Mouse (Mus musculus): ENCODE results near the gene Klrb1c.
"Not testable (repeated sequence)": the region's sequence is repeated elsewhere in the genome, so short reads cannot be mapped to it uniquely, and the experiment has no call there.

Klrb1c gene

DNA sequence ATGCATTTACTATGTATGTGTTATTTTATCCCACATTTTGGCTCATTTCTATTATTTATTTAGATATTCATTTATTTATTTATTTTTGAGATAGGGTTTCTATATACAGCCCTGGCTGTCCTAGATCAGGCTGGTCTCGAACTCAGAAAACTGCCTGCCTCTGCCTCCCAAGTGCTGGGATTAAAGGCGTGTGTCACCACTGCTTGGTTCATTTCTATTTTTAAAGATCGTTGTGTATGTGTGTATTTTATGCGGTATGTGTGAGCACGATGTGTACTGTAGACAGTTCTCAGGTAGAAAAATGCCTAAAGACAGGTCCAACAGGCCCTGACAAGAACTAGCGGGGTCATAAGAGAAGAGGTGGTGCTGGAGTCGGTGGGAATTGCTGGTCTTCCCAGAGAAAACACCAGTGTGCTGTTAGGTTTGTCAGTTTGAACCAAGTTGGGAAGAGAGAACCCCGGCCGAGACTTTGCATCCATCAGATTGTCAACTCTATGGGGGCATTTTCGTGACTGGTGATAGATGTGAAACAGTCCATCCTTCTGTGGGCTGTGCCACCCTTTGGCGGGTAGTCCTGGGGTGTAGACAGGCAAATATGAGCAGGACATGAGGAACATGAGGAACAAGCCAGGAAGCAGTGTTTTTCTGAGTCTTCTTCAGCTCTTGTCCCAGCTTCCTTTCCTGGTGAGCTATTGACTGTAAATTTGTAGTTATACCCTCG, 8.3 kb upstream of the Klrb1c start:
- no peak for DNase-seq

DNA sequence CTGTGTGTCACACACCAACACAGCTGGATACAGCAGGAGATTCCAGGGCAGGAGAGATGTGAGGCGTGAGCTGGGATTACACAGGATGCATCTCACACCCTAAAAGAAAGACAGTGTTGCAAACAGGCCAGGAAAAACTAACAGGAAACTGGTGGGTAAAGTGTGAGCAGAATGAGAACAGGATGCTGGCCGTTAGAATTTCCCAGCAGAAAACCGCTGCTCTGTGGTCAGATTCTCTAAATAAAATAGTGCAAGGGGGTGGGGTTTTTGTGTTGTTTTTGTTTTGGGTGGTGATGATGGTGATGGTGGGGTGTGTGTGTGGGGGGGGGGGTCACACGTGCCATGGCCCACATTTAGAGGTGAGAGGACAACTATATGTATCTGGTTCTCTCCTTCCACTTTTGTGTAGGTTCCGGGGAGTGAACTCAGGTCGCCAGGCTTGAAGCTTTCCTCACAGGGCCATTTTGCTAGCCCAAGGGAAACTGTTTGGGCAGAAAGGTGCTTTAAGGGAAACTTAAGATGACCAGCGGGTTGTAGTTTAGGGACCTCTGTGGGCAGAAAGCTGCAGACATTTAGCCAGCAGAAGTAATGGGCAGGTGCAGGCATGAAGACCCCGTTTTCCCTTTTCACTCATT, 7.4 kb upstream of the Klrb1c start:
- DNase-seq = no peak

DNA sequence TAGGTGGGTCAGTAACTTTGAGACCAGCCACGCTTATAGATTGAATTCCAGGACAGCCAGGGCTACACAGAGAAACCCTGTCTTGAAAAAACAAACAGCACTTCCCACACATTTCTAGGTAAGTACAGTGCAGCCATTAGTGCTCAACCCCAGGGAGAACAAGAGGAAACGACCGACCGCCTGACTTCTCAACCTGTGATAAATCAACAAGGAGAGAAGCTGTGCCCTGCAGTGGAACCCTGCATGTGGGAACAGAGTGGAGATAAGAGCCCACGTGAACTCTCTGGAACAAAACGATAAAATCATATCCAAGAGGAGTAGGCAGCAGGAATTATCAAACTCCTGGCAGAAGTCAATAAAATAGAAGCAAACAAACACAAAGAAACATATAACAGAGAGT, 4.7 kb upstream of the Klrb1c start:
- no peak for DNase-seq

DNA sequence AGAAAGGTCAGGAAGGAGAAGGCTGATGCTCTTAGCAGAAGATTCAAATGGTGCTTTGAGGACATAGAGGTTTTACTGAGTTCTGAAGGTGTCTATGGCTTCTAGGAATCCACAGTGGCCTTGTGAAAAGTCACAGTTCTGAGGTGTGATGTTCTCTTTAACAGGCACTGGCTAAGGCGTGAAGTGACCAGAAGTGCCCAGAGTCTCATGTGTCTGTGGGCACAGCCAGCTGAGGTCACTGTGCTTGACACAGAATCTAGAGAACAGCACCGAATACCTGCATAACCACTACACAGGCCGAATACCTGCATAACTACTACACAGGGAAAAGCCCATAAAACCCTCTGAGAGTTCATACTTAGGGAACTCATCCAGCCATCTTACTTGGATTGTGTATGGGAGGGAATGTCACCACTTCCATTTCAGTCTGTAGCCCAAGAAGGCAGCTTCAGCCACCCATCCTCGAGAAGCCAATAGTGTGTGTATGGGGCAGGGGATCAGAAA, 1.5 kb upstream of the Klrb1c start:
- DNase-seq = not testable (repeated sequence)

DNA sequence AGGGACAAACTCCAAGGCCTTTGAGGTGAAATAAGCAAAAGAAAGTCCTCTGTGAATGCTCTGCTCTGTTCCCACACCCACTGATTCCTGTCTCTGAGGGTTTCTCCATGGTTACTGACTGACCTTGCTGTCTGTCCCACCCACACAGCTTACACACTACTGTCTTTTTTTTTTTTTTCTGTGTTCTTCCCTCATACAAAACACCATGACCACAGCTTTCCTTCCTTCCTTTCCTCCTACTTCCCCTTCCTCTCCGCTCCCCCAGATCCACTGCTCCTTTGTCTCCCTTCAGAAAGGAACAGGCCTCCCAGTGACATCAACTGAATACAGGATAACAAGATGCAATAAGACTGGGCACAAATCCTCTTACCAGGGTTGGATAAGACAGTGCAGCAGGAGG, 498 bp downstream of the Klrb1c start:
- no peak for DNase-seq

DNA sequence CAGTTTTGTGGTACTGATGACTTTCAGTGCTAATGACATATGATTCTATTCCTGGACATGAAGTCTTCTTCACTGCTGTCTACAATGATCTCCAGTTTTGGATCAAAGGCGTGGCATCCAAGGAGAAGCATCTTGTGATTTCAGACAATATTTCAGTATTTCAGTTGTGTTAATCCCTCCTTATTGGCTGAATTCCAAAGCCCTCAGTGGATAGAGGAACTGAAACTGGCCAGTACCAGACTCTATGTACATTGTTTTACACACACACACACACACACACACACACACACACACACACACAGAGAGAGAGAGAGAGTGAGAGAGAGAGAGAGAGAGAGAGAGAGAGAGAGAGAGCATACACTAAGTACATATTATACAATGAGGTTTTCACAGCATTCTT, 2.6 kb downstream of the Klrb1c start:
- DNase-seq = not testable (repeated sequence)

DNA sequence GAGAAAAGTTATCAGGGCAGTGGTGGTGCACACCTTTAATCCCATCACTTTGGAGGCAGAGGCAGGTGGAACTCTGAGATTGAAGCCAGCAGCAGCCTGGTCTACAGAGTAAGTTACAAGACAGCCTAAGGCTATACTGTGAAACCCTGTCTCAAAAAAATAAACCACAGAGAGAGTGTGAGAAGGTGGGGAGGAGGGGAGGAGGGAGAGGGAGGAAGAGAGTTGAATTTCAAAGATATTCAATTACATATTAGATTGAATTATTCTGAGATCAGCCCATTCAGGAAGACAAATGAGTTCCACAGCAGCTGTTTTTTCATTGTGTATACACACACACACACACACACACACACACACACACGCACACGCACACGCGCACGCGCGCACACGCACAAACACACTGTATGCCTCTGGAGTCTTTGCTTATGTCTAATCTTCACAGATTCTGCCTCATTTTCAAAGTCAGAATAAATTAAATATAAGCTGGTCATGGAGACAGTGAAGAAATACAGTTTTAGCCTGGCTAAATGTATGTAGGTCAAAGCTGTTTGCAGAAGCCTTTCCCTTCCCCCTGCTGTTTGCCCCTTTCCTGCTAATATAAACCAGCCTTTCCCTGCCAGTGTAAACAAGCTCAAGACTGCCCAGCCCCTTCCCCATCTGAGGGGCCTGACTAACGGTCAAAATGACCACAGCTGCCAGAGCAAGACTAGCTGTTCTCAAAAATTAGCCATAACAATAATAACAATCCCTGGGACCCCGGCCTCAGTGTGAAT, 19.3 kb downstream of the Klrb1c start:
- no peak for DNase-seq

DNA sequence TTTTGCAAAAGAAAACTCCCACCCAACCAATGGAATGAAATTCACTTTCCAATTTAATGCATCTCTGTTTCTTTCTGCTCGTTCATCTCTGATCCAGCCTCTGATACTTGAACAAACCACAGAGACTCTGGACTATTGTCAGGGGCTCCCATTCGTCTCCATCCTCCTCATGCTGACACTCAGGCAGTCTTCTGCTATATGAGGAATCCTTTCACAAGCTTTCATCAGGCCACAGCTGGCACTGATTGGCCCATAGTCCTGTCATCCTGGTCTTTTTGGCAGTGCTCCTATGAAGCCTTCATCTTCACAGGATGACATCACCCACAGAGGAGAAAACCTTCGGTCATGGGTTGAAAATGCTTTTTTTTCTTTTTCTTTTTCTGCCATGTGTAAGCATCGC, 21.0 kb downstream of the Klrb1c start:
- DNase-seq = no peak

DNA sequence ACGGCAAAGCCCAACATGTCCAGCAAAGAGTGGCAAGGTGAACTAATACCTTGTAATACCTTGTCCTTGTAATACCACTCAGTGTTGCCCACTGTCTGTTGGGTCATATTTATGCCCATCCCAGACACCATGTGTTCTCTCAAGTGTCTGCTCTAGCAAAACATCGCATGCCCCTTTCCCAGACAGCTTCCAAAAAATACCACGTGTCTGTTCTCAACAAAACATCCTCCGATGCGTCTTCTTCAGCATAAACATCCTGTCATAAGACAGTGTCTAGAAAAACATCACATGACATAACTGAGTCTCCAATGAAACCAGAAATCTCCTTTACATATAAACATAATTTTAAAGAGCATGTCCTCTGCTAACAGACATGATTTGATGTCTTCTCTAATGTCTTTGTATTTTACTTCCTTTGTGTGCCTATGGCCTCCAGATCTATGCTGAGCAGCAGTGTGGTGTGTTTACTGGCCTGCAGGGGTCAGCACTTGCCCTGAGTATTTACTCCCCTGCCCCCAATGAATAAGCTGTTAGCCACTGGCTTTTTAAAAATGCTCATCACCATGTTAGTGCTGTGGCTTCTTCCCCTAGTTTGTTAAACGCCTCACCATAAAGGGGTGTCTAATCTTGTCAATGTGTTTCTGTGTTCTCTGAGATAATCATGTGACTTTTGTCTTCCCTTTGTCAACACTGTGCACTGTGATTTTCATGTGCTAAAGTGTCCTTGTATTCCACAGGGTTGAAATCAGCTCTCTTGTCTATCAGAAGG, 22.3 kb downstream of the Klrb1c start:
- DNase-seq = peak; percentile 47 to 49

DNA sequence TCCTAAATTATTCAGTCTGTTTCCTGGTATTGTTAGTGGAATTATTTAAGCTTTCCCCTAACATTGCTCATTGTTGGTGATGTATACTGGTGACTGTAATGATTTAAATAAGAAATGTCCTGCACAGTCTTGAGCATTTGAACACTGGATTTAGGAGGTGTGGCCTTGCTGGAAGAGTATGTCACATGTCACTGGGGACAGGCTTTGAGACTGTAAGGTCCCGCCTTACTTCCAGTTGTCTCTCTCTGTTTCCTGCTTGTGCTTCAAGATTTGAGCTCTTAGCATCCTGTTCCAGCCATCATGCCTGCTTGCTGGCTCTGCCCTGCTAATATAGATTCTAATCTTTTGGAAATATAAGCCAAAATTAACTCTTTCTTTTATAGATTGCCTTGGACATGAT, 23.8 kb downstream of the Klrb1c start:
- DNase-seq = no peak

DNA sequence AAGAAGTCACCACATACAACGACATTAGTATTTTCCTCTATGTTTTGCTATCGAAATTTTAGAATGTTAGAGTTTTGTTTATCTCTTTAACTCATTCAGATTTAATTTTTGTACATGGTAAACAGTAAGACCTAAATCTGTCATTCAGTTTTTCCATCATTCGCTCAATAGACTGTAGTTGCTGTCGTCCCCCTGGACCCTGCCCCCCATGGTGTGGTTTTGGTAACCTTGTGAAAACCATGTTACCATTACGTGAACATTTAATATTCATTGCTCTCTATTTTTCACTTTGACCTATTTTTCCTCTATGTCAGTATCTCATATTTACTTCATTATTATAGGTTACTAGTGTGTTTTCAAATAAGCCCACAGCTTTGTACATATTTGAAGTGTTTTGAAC, 24.4 kb downstream of the Klrb1c start:
- no peak for DNase-seq

DNA sequence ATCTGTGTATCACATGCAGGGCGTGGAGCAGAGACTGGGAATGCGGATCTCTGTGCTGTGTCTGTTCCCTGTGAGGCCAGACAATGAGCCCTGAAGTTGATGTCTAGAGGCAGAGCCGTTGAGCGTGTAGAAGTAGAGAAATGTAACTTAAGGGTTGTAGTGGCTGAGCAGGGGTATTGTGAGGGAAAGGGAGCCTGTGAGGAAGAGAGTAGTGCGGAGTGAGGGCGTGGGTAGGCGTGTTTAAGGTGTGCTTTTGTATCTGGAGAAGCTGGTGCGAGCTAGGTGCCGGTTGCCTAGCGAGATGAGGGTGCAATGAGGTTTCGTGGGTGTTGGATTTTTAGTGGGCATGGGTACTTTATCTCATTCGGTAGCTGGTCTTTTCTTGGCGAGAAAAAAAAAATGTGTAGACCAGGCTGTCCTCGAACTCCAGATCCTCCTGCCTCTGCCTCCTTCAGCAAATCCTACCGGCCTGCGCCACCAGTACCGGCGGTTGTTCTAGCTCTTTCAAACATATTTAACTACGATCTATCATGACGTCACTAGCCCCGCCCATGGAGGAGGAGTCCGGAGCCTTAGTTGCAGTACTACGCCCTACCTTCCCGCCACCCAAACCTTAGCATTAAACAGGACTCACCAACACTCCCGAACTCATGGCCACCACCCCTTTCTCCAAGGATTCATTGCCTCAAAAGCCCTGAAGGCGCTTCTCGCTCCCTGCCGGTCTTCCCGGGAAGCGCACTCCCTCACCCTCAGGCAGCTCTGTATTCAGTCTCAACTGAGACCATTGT, 25.1 kb downstream of the Klrb1c start:
- peak; percentile 92 to 96 for DNase-seq

DNA sequence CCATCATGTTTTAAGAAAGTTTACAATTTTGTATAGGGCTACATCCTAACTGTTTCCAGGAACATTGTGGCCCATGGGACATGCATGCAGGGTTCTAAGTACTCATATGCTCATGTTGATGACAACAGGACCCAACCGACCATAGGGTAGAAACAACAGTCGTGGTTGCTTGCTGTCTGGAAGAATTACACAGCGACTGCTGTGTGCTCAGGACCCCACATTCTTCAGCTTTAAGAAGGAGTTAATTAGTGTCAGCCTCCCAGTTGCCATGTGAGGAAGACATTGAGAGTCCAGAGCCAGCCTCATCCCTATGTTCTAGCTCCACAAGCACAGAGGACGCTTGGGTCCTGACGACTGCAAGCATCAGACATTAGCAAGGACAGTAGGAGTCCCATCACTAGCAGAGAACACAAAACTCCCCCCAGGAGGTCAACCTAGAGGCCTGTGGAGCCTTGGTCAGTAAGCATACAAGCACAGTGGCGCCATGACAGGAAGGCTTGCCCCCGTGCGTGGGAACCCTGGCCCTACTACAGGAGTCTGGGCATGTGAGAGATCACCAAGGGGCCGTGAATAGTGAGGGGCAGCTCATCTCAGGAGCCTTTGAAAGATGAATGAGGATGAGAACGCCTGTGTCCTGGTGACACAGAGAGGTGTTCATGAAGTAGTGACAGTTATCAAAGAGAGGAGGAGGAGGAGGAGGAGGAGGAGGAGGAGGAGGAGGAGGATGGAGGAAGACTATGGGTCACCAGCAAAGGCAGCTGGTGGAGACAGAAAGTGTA, 25.9 kb downstream of the Klrb1c start:
- DNase-seq = peak in 1 of 2 experiments; percentile 30

DNA sequence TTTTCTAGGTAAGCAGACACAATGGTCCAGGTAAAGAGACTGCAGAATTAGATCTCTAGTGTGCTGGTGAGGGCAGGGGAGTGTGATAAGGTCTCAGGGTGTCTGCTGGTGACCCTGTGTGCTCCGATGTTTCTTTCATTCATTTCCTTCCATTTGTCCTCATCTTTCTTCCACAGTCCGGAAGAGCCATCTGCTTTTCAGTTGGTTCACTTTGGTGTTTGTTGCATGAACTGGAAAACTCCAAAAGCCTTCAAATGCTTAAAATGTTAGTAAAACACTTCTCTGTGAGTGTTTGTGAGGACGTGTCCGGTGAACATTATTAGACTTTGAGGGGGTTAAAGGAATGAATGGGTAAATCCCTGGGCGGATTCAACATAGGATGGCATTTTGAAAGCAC, 27.9 kb downstream of the Klrb1c start:
- DNase-seq = peak in 1 of 2 experiments; percentile 14

DNA sequence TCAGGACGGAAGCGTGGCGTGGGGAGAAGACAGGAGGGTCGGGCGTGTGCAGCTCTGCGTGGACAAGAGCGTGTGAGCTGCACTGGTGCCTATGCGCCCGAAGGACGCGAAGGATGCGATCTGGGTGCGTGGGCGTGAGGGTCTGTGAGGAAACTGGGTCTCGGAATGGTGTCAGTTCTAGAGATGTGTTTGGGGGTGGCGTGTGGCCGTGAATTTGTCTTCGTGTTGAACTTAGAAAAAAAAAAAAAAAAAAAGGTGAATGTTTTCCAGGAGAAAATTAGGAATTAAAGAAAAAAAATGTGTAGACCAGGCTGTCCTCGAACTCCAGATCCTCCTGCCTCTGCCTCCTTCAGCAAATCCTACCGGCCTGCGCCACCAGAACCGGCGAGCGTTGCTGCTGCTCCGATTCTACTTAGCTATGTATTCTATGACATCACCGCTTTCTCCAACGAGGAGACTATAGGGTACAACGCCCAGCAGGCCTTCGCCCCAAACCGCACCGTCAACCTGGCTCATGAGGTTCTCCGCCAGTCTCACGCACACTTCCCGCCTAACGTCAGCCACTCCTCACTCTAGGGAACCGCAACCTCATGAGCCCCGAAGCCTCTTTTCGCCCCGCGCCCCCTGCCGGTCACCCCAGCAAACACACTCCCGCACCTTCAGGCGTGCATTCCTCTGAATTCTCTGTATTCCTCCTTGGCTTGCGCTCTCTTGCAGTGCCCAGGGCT, 28.4 kb downstream of the Klrb1c start:
- peak; percentile 85 to 96 for DNase-seq

DNA sequence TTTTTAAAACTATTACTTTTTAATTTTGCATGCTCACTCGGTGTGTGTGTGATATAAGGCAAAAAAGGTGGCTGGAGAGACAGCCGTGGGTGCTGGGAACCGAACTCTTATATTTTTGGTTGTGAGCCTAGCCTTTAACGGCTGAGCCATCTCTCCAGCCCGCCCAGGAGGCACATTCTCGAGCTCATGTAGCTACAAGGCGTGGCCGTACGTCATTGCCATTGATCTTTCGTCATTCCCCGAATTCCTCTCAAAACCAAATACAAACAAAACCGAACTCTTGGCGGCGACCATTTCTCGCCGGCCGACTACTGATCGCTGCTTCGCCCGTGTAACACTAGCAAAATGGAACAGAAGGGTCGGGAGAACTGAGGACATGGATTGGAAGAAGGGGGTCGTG, 29.0 kb downstream of the Klrb1c start:
- DNase-seq = peak; percentile 93 to 98

DNA sequence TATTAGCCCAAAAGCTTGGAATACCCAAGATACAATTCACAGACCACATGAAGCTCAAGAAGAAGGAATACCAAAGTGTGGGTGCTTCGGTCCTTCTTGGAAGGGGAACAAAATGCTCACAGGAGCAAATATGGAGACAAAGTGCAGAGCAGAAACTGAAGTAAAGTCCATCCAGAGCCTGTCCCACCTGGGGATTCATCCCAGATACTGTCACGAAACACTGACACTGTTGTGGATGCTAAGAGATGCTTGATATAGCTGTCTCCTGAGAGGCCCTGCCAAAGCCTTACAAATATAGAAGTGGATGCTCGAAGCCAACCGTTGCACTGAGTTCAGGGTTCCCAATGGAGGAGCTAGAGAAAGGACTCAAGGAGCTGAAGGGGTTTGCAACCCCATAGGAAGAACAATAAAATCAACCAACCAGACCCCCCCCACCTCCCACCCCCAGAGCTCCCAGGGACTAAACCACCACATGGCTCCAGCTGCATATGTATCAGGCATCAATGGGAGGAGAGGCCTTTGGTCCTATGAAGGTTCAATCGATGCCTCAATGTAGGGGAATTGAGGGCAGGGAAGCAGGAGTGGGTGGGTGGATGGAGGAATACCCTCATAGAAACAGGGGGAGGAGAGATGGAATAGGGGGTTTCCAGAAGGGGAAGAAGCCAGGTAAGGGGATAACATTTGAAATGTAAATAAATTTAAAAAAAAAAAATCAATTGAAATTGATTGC, 29.6 kb downstream of the Klrb1c start:
- peak in 1 of 2 experiments; percentile 9 for DNase-seq

DNA sequence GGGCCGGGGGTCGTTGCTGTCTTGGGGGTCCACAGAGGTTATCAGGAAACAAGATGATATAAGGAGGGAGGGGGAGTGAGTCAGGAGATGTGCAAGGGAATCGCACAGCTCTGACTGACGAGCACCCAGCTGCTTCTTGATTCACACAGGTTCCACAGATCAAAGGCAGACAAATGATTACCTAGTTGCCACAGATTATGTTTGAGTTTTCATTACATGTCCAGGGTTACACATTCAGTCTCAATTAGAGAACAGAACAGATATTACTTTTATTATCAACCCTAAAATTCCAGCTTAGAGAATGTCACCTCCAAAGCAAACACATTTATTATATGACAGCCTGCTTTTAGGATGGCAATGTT, 33.6 kb downstream of the Klrb1c start:
- DNase-seq = not testable (repeated sequence)

DNA sequence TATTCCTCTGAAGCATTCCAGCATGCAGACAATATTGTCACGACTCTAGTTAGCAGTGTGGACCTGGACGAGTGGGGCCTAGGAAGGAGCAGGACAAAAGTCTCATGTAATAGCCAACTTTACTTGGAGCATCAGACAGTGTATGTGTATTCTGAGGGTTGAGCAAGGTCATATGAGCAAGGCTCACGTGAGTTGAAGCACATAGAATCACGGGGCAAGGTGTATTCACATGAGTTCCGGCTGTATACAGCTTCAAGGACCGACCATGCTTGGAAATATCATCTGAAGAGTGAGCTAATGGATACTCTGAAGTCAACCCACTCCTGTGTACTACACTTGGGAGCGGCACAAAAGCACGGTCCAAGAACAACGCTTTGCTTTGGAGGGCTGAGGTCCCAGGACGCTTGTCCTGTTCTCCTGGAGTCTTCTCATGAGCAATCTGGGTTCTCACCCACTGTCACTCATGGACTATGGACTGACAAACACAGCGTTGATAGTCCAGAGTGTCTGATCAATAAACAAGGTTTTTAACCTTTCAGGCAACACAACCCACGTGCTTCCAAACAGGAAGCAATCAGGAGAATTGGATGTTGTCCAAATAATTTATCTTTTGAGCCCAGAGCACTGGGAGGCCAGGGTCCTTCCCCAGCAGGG, 34.1 kb downstream of the Klrb1c start:
- not testable (repeated sequence) for DNase-seq

All from cerebellum, postnatal 36 days (tissue).